Mouse (Mus musculus) intestine, embryonic 14.5 days (tissue): ENCODE results near the gene Cdk5. TPM values are rescaled to one million over a fixed set of nuclear protein-coding genes. Genes with fewer than 3 reads are reported as not detected.

Source experiments
- ATAC-seq: fragments of 200-750 bp; cut with Nextera tagmentation; replicated peaks from 2 replicates; pipeline ENCODE4 v1.8.0; 2017; ENCODE audit warnings: low read depth, moderate number of reproducible peaks, moderate TSS enrichment, moderate library complexity; ENCODE audit not compliant: low FRiP score, low TSS enrichment
- DNase-seq: peaks from one replicate; pipeline ENCODE4 v3.0.0-alpha.2; 2018; ENCODE audit warnings: low spot score
- H3K27ac ChIP-seq: fragments of 300-500 bp; sonication (generic); 2 replicates; pipeline ENCODE4 v1.5.1; 2014; ENCODE audit warnings: low read depth, mild to moderate bottlenecking, control low read depth
- H3K27me3 ChIP-seq: fragments of 300-500 bp; sonication (generic); replicated peaks from 2 replicates; pipeline ENCODE4 v1.6.1; 2014; ENCODE audit warnings: low read length, control low read depth; ENCODE audit not compliant: control insufficient read depth, insufficient read depth
- H3K36me3 ChIP-seq: fragments of 300-500 bp; sonication (generic); 2 replicates; pipeline ENCODE4 v1.6.1; 2014; ENCODE audit warnings: low read length, control low read depth; ENCODE audit not compliant: control insufficient read depth, insufficient read depth
- H3K4me1 ChIP-seq: fragments of 300-500 bp; sonication (generic); replicated peaks from 2 replicates; pipeline ENCODE4 v1.6.1; 2014; ENCODE audit warnings: low read length, control low read depth, mixed read lengths; ENCODE audit not compliant: control insufficient read depth, insufficient read depth
- H3K4me2 ChIP-seq: fragments of 300-500 bp; sonication (generic); 2 replicates; pipeline ENCODE4 v1.6.1; 2014; ENCODE audit warnings: low read length
- H3K4me3 ChIP-seq: fragments of 300-500 bp; sonication (generic); 2 replicates; pipeline ENCODE4 v1.5.1; 2014; ENCODE audit warnings: low read depth, low read length, control low read depth, mixed read lengths
- H3K9ac ChIP-seq: fragments of 300-500 bp; sonication (generic); 2 replicates; pipeline ENCODE4 v1.6.1; 2014; ENCODE audit warnings: mild to moderate bottlenecking, low read length
- H3K9me3 ChIP-seq: fragments of 300-500 bp; sonication (generic); 2 replicates; pipeline ENCODE4 v1.6.1; 2016; ENCODE audit warnings: low read length, control low read depth; ENCODE audit not compliant: control insufficient read depth
- WGBS: fragments of 180-500 bp; shearing (Covaris S2); extraction: QIAGEN DNeasy Blood & Tissue Kit; methylation state at CpG from one replicate; pipeline ENCODE4 v1.1.7; 2014; 5-methylcytosine and 5-hydroxymethylcytosine counted together
- polyA plus RNA-seq: library from polyadenylated mRNA; unstranded; fragments of >200 nt; fragmentation: Nextera tagmentation; extraction: Ambion mirVana; gene quantifications from 2 replicates; pipeline ENCODE4 v1.2.1, GENCODE M21; 2014

Gene Cdk5
- polyA plus RNA-seq, 1 experiment from 2014 or later, result 41.2 TPM

DNA sequence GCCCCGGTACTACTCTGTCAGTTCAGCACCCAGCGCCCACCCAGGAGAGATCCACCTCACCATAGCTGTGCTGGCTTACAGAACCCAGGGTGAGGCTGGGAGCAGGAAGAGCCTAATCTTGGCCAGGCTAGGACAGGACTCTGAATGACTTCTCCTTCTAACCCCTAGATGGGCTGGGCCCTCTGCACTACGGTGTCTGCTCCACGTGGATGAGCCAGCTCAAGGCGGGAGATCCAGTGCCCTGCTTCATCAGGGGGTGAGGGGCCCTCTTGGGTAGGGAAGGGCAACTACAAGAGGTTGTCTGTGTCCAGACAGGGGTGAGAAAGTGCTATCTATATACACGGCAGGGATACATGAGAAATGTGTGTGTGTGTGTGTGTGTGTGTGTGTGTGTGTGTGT, 41.8 kb downstream of the Cdk5 start:
- H3K4me2 ChIP-seq, result no peak overlapping the region
- H3K9ac ChIP-seq, result no peak overlapping the region
- no peaks in the 10 kb centered on the region for H3K36me3 ChIP-seq
- no peak overlapping the region for H3K4me3 ChIP-seq
- peaks cover 8% of the 10 kb centered on the region; the same call in 1 of the 2 replicates for H3K27me3 ChIP-seq
- 74% methylated on average over 6 of the region's 6 CpGs for WGBS
- H3K4me1 ChIP-seq, result 0 out of 2 replicates have a peak, but pooled peaks cover 9% of the 10 kb centered on the region
- H3K27ac ChIP-seq, result no peak overlapping the region
- DNase-seq (no peak), ATAC-seq (no peak)
- no peaks in the 10 kb centered on the region for H3K9me3 ChIP-seq

DNA sequence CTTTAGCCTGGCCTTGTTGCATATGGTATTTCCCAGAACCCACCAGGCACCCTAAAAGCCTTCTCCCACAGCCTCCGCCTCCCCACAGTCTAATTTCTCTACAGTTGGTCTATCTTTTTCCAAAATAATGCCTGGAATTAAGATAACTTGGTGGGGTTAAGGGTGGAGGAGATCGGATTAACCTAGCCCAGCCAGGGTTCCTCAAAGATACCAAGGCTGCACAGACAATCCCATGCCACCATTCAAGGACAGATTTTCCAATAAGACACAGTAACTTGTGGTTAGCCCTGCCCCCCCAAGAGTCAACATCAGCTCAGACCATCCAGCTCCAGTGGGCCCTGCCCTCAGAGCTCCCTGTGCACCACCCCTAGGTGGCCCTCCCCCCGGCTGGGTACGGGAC, 42.8 kb downstream of the Cdk5 start:
- no peaks in the 10 kb centered on the region for H3K9me3 ChIP-seq
- 0 out of 2 replicates have a peak, but pooled peaks cover 9% of the 10 kb centered on the region for H3K4me1 ChIP-seq
- ATAC-seq, result no peak
- no peaks in the 10 kb centered on the region for H3K36me3 ChIP-seq
- no peak for DNase-seq
- WGBS, result 84% methylated on average over 4 of the region's 4 CpGs
- no peak overlapping the region for H3K4me3 ChIP-seq
- no peak overlapping the region for H3K9ac ChIP-seq
- H3K4me2 ChIP-seq, result no peak overlapping the region
- no peak overlapping the region for H3K27ac ChIP-seq
- H3K27me3 ChIP-seq, result no peaks in the 10 kb centered on the region

DNA sequence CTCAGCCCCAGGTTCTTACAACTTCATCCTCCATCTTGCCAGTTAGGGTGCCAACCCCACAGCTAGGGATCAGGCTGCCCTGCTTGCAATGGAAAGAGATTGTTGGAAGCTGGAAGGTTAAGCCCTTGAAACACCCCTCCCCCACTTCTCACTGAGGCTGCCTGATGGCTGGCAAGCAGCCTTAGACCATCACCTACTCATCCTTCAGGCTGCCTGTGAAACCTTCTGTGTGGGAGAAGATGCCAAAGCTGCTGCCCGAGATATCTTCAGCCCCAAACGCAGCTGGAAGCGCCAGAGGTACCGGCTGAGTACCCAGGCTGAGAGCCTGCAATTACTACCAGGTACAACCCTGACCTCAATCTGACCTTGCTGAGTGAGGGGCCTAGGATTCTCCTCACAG, 43.8 kb downstream of the Cdk5 start:
- DNase-seq (no peak), ATAC-seq (no peak)
- H3K4me3 ChIP-seq, result no peak overlapping the region
- H3K27ac ChIP-seq, result no peak overlapping the region
- no peak overlapping the region for H3K9ac ChIP-seq
- 60% methylated on average over 4 of the region's 4 CpGs for WGBS
- H3K27me3 ChIP-seq, result no peaks in the 10 kb centered on the region
- 0 out of 2 replicates have a peak, but pooled peaks cover 9% of the 10 kb centered on the region for H3K4me1 ChIP-seq
- H3K36me3 ChIP-seq, result no peaks in the 10 kb centered on the region
- H3K4me2 ChIP-seq, result no peak overlapping the region
- no peaks in the 10 kb centered on the region for H3K9me3 ChIP-seq

DNA sequence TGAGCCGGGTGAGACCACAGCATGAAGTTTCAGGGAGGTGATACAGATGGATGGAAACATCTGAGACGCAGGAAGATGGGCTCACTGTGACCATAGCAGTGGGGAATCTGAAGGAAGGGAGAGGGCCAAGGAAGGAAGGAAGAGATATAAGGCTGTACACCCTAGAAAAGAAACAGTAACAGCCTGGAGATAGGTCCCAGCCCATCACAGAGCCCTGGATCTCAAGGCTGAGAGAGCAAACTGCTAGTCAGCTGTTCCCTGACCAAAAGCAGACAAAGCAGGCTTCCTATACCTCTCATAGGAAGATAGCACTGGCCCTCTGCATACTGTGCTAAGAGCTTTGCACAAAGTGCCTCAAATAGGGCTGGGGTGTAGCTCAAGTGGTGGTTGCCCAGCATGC, 44.6 kb downstream of the Cdk5 start:
- no peak overlapping the region for H3K27ac ChIP-seq
- H3K4me3 ChIP-seq, result no peak overlapping the region
- 73% methylated on average over 2 of the region's 2 CpGs for WGBS
- no peak for DNase-seq
- H3K4me1 ChIP-seq, result peaks cover 7% of the 10 kb centered on the region; the same call in 1 of the 2 replicates
- H3K36me3 ChIP-seq, result no peaks in the 10 kb centered on the region
- no peaks in the 10 kb centered on the region for H3K9me3 ChIP-seq
- H3K4me2 ChIP-seq, result no peak overlapping the region
- no peak for ATAC-seq
- no peaks in the 10 kb centered on the region for H3K27me3 ChIP-seq
- no peak overlapping the region for H3K9ac ChIP-seq

DNA sequence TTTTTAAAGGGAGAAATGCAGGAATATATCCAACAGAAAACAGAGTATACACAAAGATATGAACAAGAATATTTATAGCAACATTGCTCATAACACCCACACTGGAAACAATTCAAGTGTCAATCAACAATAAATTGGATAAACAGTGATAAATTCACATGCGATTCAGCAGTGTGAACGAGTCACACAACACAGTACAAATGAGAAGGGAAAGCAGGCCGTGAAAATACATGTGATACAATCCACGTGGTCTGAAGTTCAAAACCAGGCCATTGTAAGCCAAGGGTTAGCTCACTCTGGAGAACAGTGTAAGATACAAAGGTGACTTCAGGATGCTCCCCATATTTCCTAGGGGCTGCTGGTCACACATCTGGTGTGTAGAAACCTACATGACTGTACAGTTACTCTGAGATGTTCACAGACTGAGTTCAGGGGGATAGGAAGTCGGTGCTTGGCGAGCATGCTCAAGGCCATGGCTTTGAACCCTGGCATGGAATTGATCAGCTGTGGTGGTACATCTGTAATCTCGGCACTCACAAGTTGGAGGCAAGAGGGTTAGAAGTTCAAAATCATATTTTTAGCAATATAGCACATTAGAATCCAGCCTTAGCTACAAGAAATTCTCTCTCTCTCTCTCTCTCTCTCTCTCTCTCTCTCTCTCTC, 48.5 kb downstream of the Cdk5 start:
- WGBS, result 79% methylated on average over 7 of the region's 7 CpGs
- ATAC-seq (no peak), DNase-seq (no peak)
- Histone ChIP-seq H3K9me3 (no peaks in the 10 kb centered on the region), H3K4me2 (no peak overlapping the region), H3K9ac (no peak overlapping the region), H3K4me3 (no peak overlapping the region), H3K4me1 (peaks cover 3% of the 10 kb centered on the region; the same call in 1 of the 2 replicates), H3K27ac (no peak overlapping the region), H3K36me3 (no peaks in the 10 kb centered on the region), H3K27me3 (no peaks in the 10 kb centered on the region)

DNA sequence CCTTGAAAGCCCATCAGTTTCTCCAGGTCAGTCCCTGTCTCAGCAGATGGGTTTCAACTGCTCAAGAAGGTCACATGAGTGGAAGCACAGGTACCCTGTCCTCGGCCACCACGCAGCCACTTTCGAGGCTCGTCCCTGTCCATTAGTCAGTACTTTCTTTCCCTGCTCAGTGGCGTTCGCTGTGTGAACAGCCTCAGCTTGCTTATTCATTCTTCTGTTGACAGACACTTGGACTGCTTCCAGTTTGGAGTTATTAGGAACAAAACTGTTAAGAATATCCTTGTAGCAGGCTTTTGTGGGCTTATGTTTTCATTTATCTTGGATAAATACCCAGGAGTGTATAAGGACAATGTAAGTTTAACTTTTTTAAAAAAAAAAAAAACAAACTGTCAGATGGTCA, 49.1 kb downstream of the Cdk5 start:
- H3K27ac ChIP-seq, result no peak overlapping the region
- 47% methylated on average over 6 of the region's 6 CpGs for WGBS

DNA sequence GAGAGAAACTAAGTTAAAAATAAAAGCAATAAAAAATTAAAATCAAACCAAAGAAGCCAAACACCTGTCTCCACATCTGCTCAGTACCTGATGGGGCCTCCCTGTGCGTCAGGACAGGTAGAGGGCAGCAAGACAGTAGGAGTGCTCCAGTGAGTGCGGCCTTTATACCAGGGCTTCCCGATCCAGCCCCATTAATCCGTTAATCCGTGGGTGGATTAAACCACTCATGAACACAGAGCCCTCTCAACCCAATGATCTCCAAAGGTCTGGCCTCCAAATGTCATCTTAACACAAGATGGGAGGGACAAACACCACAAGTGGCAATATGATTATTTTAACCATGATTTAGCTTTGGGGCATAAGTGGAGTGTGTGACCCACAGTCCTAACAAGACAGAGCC, 49.5 kb downstream of the Cdk5 start:
- Histone ChIP-seq H3K4me1 (peaks cover 3% of the 10 kb centered on the region; the same call in 1 of the 2 replicates), H3K9ac (no peak overlapping the region), H3K36me3 (no peaks in the 10 kb centered on the region), H3K4me3 (no peak overlapping the region), H3K4me2 (no peak overlapping the region), H3K9me3 (no peaks in the 10 kb centered on the region), H3K27ac (no peak overlapping the region), H3K27me3 (no peaks in the 10 kb centered on the region)
- ATAC-seq, result no peak
- no peak for DNase-seq
- 86% methylated on average over 5 of the region's 5 CpGs for WGBS

More for the DNA sequence above, 49.1 kb downstream of the Cdk5 start:
- DNase-seq (no peak), ATAC-seq (no peak)
- Histone ChIP-seq H3K4me1 (peaks cover 3% of the 10 kb centered on the region; the same call in 1 of the 2 replicates), H3K9ac (no peak overlapping the region), H3K36me3 (no peaks in the 10 kb centered on the region), H3K9me3 (no peaks in the 10 kb centered on the region), H3K4me3 (no peak overlapping the region), H3K4me2 (no peak overlapping the region), H3K27me3 (no peaks in the 10 kb centered on the region)

DNA sequence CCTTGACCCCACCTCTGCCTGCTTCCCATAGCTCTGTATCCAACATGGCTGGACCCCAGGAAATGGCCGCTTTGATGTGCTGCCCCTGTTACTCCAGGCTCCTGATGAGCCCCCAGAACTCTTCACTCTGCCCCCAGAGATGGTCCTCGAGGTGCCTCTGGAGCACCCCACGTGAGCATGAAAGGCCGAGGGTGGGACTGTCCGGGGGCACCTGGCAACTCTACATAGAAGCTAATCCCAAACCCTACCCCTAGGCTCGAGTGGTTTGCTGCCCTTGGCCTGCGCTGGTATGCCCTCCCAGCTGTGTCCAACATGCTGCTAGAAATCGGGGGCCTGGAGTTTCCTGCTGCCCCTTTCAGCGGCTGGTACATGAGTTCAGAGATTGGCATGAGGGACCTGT, 53.6 kb downstream of the Cdk5 start:
- no peak overlapping the region for H3K4me3 ChIP-seq
- no peak overlapping the region for H3K4me2 ChIP-seq
- no peaks in the 10 kb centered on the region for H3K27me3 ChIP-seq
- H3K36me3 ChIP-seq, result no peaks in the 10 kb centered on the region
- DNase-seq (no peak), ATAC-seq (no peak)
- no peak overlapping the region for H3K9ac ChIP-seq
- peaks cover 3% of the 10 kb centered on the region; the same call in 1 of the 2 replicates for H3K4me1 ChIP-seq
- WGBS, result 85% methylated on average over 9 of the region's 9 CpGs
- H3K9me3 ChIP-seq, result no peaks in the 10 kb centered on the region
- H3K27ac ChIP-seq, result no peak overlapping the region
